Mouse (Mus musculus) spleen, adult 2 months (tissue): ENCODE data around the gene Ermp1. TPM values are rescaled to one million over a fixed set of nuclear protein-coding genes. Genes with fewer than 3 reads are reported as not detected.

ENCODE experiments used
- DNase-seq, 2 experiments: peaks; one replicate each; pipeline versions ENCODE4 v3.0.0 to v3.0.0-alpha.2; 2012 to 2021; ENCODE audit warnings: low spot score in 2 of 2, low read depth in 1 of 2
- H3K27ac ChIP-seq: fragments of 200-500 bp; 2 replicates; pipeline ENCODE4 v1.5.1; 2012; ENCODE audit warnings: low read length, inconsistent platforms; ENCODE audit not compliant: insufficient read depth
- H3K27me3 ChIP-seq: fragments of 200-500 bp; 2 replicates; pipeline ENCODE4 v1.6.1; 2012; ENCODE audit warnings: mild to moderate bottlenecking, moderate library complexity, low read length, inconsistent platforms; ENCODE audit not compliant: control insufficient read depth, insufficient read depth
- H3K36me3 ChIP-seq: fragments of 200-500 bp; 2 replicates; pipeline ENCODE4 v1.6.1; 2012; ENCODE audit warnings: mild to moderate bottlenecking, low read length, inconsistent platforms; ENCODE audit not compliant: control insufficient read depth, insufficient read depth
- H3K4me1 ChIP-seq: fragments of 200-500 bp; 2 replicates; pipeline ENCODE4 v1.6.1; 2011; ENCODE audit warnings: inconsistent platforms; ENCODE audit not compliant: control insufficient read depth, insufficient read depth, insufficient read length
- H3K4me3 ChIP-seq: fragments of 200-500 bp; 2 replicates; pipeline ENCODE4 v1.5.1; 2011; ENCODE audit warnings: mild to moderate bottlenecking, inconsistent platforms; ENCODE audit not compliant: insufficient read depth, insufficient read length; ENCODE audit errors: extremely low read depth
- CTCF ChIP-seq: fragments of 200-500 bp; IDR thresholded peaks from 2 replicates; pipeline ENCODE4 v1.5.1; 2011; ENCODE audit warnings: mild to moderate bottlenecking, inconsistent platforms; ENCODE audit not compliant: insufficient read depth, insufficient read length, insufficient replicate concordance; ENCODE audit errors: extremely low read depth
- POLR2A ChIP-seq: fragments of 200-500 bp; IDR thresholded peaks from 2 replicates; pipeline ENCODE4 v1.6.1; 2011; ENCODE audit warnings: low read depth, low read length, inconsistent platforms
- WGBS: fragments of 180-500 bp; shearing (Covaris S2); methylation state at CpG from one replicate; pipeline ENCODE4 v1.1.7; 2018; 5-methylcytosine and 5-hydroxymethylcytosine counted together
- polyA plus RNA-seq: library from polyadenylated mRNA; depleted of rRNA; stranded (reverse); fragments of >200 nt; gene quantifications from 2 replicates; pipeline ENCODE4 v1.2.3, GENCODE M21; 2012

Gene Ermp1
- polyA plus RNA-seq, 1 experiment, result 11.4 TPM

DNA sequence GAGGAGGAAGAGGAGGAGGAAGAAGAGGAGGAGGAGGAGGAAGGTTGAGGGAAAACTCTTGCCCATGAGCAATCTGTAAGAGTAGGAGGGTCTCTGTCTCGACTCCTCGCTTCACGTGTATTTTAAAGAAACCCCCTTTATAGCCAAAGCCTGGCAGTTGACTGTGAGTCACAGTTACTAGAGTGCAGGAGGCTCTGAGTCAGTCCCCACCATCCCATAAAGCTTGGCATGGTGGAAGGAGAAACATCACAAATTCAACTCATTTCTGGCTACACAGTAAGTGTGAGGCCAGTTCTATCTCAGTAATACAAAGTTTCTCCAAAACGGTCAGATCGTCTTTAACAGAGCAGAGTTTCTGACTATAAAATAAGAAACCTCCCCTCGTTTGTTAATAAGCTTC, 22.0 kb upstream of the Ermp1 start:
- TF ChIP-seq POLR2A (no peak), CTCF (no peak)
- Histone ChIP-seq H3K4me1 (no peaks in the 10 kb centered on the region), H3K4me3 (no peak overlapping the region), H3K36me3 (no peaks in the 10 kb centered on the region), H3K27me3 (no peaks in the 10 kb centered on the region), H3K27ac (no peak overlapping the region)
- DNase-seq, result no peak
- WGBS, result 95% methylated on average over 6 of the region's 6 CpGs

- no peaks in the 10 kb centered on the region for H3K36me3 ChIP-seq
- TF ChIP-seq CTCF (no peak), POLR2A (no peak)
- 81% methylated on average over 7 of the region's 7 CpGs for WGBS
These were observed 19.9 kb upstream of the Ermp1 start for GRCm38 (mm10) chr19:29668135-29668534.

DNA sequence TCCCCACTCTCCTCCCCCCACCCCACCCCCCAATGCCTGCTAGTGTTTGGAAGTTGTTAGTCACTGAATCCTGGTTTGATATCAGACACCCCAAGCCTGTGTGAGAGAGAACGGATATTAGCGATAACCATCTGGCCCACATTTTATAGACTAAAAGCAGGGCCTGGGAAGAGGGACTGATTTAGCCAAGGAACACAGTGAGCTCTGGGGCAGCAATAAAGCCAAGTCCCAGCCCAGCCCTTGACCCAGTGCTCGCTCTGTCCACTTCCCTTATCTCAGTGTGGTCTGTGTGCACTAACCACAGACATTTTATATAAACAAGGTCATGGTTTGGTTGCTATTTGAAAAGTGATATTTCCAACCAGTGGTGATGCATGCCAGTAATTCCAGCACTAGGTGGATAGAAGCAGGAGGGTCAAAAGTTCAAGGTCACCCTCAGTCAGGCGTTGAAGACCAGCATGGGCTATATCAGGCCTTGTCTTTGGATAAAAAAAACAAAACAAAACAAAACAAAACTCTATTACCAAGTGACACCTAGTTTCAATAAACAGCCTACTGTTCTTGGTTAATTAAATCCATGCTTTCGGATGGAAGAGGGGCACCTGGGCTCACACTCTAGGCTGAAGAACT, 18.9 kb upstream of the Ermp1 start:
- H3K4me3 ChIP-seq, result no peak overlapping the region
- no peaks in the 10 kb centered on the region for H3K27me3 ChIP-seq
- H3K36me3 ChIP-seq, result no peaks in the 10 kb centered on the region
- no peaks in the 10 kb centered on the region for H3K4me1 ChIP-seq
- DNase-seq, result no peak
- WGBS, result 79% methylated on average over 5 of the region's 5 CpGs
- no peak overlapping the region for H3K27ac ChIP-seq
- TF ChIP-seq CTCF (no peak), POLR2A (no peak)

More at GRCm38 (mm10) chr19:29668135-29668534, 19.9 kb upstream of the Ermp1 start:
- Histone ChIP-seq H3K27me3 (no peaks in the 10 kb centered on the region), H3K4me1 (no peaks in the 10 kb centered on the region), H3K4me3 (no peak overlapping the region), H3K27ac (no peak overlapping the region)
- no peak for DNase-seq

- H3K27me3 ChIP-seq, result no peaks in the 10 kb centered on the region
- no peak for DNase-seq
- WGBS, result 82% methylated on average over 4 of the region's 4 CpGs
- no peaks in the 10 kb centered on the region for H3K36me3 ChIP-seq
- TF ChIP-seq POLR2A, result no peak
- TF ChIP-seq CTCF, result no peak
- no peak overlapping the region for H3K4me3 ChIP-seq
- no peak overlapping the region for H3K27ac ChIP-seq
- H3K4me1 ChIP-seq, result no peaks in the 10 kb centered on the region
These were observed 17.9 kb upstream of the Ermp1 start for GRCm38 (mm10) chr19:29666164-29666563.

DNA sequence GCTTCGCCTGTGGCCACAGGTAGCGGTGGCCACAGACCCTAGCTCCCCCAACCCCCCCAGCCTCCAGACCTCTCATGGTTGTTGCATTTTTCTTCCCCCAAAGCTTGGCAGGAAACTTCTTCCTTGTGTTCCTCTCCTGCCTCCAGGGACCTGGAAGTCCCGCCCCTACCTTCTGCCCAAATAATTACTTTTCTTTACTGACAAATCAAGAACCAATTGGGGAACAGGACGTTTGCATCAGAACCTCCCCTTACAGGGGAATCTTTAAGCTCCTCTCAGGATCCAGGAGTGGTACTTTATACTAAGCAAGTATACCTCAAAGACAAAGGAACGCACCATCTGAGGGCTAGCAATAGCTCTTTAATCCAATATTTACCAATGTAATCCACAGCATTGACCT, 16.7 kb upstream of the Ermp1 start:
- Histone ChIP-seq H3K4me1 (no peaks in the 10 kb centered on the region), H3K4me3 (no peak overlapping the region), H3K27me3 (no peaks in the 10 kb centered on the region), H3K27ac (no peak overlapping the region), H3K36me3 (no peaks in the 10 kb centered on the region)
- WGBS, result 86% methylated on average over 5 of the region's 5 CpGs
- no peak for DNase-seq
- TF ChIP-seq CTCF, result no peak
- no peak for TF ChIP-seq POLR2A

- Histone ChIP-seq H3K36me3 (no peaks in the 10 kb centered on the region), H3K4me3 (no peak overlapping the region), H3K27me3 (no peaks in the 10 kb centered on the region), H3K27ac (no peak overlapping the region), H3K4me1 (no peaks in the 10 kb centered on the region)
- WGBS, result 91% methylated on average over 8 of the region's 8 CpGs
- TF ChIP-seq CTCF, result no peak
- TF ChIP-seq POLR2A, result no peak
- no peak for DNase-seq
These were observed 15.6 kb upstream of the Ermp1 start for GRCm38 (mm10) chr19:29663780-29664179.

DNA sequence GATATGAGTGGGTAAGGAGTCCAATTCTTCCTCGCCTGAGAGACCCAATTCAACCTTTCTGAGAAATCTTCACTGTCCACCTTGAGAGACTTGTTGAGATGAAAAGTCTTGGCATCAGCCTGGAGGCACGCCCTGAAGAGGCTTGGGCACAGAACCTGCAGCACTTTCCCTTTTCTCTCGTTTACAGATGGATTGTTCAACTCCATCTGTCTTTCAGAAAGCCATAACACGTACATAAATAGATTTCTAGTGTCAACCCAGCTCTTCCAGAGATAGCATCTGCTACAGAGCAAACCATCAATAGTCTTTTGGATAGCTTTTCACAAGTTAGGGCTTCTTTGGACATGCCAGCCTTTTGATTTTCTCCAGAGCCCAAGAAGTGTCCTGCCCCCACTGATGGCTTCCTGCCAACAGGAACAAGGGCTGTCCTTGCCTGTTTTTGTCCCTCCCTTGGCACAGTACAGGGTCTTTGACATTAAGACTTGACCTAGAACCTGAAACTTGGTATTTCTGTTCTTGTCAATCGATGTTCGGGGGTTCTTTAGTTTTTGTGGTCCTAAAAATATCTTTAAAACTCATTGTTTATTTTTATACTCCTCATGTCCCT, 13.9 kb upstream of the Ermp1 start:
- no peak overlapping the region for H3K27ac ChIP-seq
- 65% methylated on average over 6 of the region's 6 CpGs for WGBS
- H3K4me3 ChIP-seq, result no peak overlapping the region
- no peak for TF ChIP-seq POLR2A
- no peak for TF ChIP-seq CTCF
- H3K27me3 ChIP-seq, result no peaks in the 10 kb centered on the region
- no peaks in the 10 kb centered on the region for H3K36me3 ChIP-seq
- DNase-seq, result no peak
- H3K4me1 ChIP-seq, result no peaks in the 10 kb centered on the region
